Mouse (Mus musculus): ENCODE measurements at regions not wholly inside any gene's neighbourhood (a gene's known extent, or its start where the extent isn't known, plus 50 kb on each side); places are given as distances from the start of the nearest gene placed in this dataset.
"Not testable (repeated sequence)": the region's sequence is repeated elsewhere in the genome, so short reads cannot be mapped to it uniquely, and the experiment has no call there.

- in situ Hi-C loops (cut with MboI, MseI) = no loop called here
Observed at GRCm38 (mm10) chr12:117379103-117379850, 137.0 kb upstream of the Rapgef5 start.

GRCm38 (mm10) chr12:117380836-117381235 lies 135.4 kb upstream of the Rapgef5 start:
- in situ Hi-C loops (cut with MboI, MseI) = no loop called here

GRCm38 (mm10) chr12:117382727-117383126 lies 133.6 kb upstream of the Rapgef5 start:
- in situ Hi-C loops (cut with MboI, MseI) = not testable (repeated sequence)

GRCm38 (mm10) chr12:117385072-117385666 lies 131.1 kb upstream of the Rapgef5 start:
- in situ Hi-C loops (cut with MboI, MseI) = no loop called here

- in situ Hi-C loops (cut with MboI, MseI) = no loop called here
Observed at GRCm38 (mm10) chr12:117385697-117386096, 130.6 kb upstream of the Rapgef5 start.

GRCm38 (mm10) chr12:117386957-117387356 lies 129.3 kb upstream of the Rapgef5 start:
- in situ Hi-C loops (cut with MboI, MseI) = no loop called here

GRCm38 (mm10) chr12:117389516-117390347 lies 126.5 kb upstream of the Rapgef5 start:
- in situ Hi-C loops (cut with MboI, MseI) = no loop called here

- in situ Hi-C loops (cut with MboI, MseI) = no loop called here
Observed at GRCm38 (mm10) chr12:117397512-117397911, 118.8 kb upstream of the Rapgef5 start.

- in situ Hi-C loops (cut with MboI, MseI) = loop anchor here (5.0 kb wide), 2 partner anchors 359 to 364 kb away; no protein-coding TSS in a partner anchor
Observed at GRCm38 (mm10) chr12:117403513-117404156, 112.6 kb upstream of the Rapgef5 start.

GRCm38 (mm10) chr12:117404157-117404752 lies 112.0 kb upstream of the Rapgef5 start:
- in situ Hi-C loops (cut with MboI, MseI) = loop anchor here (5.0 kb wide), 2 partner anchors 358 to 363 kb away; no protein-coding TSS in a partner anchor

- in situ Hi-C loops (cut with MboI, MseI) = loop anchor here in 1 of 2 experiments (5.0 kb wide), 1 partner anchor 40 kb away; no protein-coding TSS in a partner anchor
Observed at GRCm38 (mm10) chr12:117406832-117407231, 109.4 kb upstream of the Rapgef5 start.

- in situ Hi-C loops (cut with MboI, MseI) = no loop called here
Observed at GRCm38 (mm10) chr12:117410604-117411003, 105.7 kb upstream of the Rapgef5 start.

GRCm38 (mm10) chr12:117412257-117412656 lies 104.0 kb upstream of the Rapgef5 start:
- in situ Hi-C loops (cut with MboI, MseI) = no loop called here

- in situ Hi-C loops (cut with MboI, MseI) = no loop called here
Observed at GRCm38 (mm10) chr12:117412779-117413505, 103.3 kb upstream of the Rapgef5 start.

GRCm38 (mm10) chr12:117414020-117414419 lies 102.3 kb upstream of the Rapgef5 start:
- in situ Hi-C loops (cut with MboI, MseI) = no loop called here

- in situ Hi-C loops (cut with MboI, MseI) = no loop called here
Observed at GRCm38 (mm10) chr12:117415146-117415545, 101.1 kb upstream of the Rapgef5 start.

GRCm38 (mm10) chr12:117417991-117418390 lies 98.3 kb upstream of the Rapgef5 start:
- in situ Hi-C loops (cut with MboI, MseI) = no loop called here

GRCm38 (mm10) chr12:117422315-117422978 lies 93.8 kb upstream of the Rapgef5 start:
- in situ Hi-C loops (cut with MboI, MseI) = no loop called here

- in situ Hi-C loops (cut with MboI, MseI) = no loop called here
Observed at GRCm38 (mm10) chr12:117425363-117426031, 90.8 kb upstream of the Rapgef5 start.
